Mouse (Mus musculus) cerebellum, adult 11 months (tissue): ENCODE results near the gene Prim2.

Experiments
- DNase-seq: peaks from one replicate; pipeline ENCODE4 v3.0.0; 2022

Gene Prim2

GRCm38 (mm10) chr1:33599019-33599667, 70.5 kb downstream of the Prim2 start:
- no peak for DNase-seq

- no peak for DNase-seq
Measured at GRCm38 (mm10) chr1:33597043-33597442, 72.6 kb downstream of the Prim2 start.

- DNase-seq, result no peak
Measured at GRCm38 (mm10) chr1:33595936-33596335, 73.7 kb downstream of the Prim2 start.

GRCm38 (mm10) chr1:33594966-33595365, 74.6 kb downstream of the Prim2 start:
- DNase-seq, result no peak

- DNase-seq, result no peak
Measured at GRCm38 (mm10) chr1:33593718-33594388, 75.7 kb downstream of the Prim2 start.

GRCm38 (mm10) chr1:33591997-33592608, 77.5 kb downstream of the Prim2 start:
- no peak for DNase-seq

- DNase-seq, result no peak
Measured at GRCm38 (mm10) chr1:33590556-33591411, 78.8 kb downstream of the Prim2 start.

GRCm38 (mm10) chr1:33589531-33589930, 80.1 kb downstream of the Prim2 start:
- no peak for DNase-seq

- no peak for DNase-seq
Measured at GRCm38 (mm10) chr1:33588557-33588956, 81.0 kb downstream of the Prim2 start.

- no peak for DNase-seq
Measured at GRCm38 (mm10) chr1:33584590-33584978, 85.0 kb downstream of the Prim2 start.

GRCm38 (mm10) chr1:33583817-33584589, 85.6 kb downstream of the Prim2 start:
- DNase-seq, result no peak

- no peak for DNase-seq
Measured at GRCm38 (mm10) chr1:33578593-33578992, 91.0 kb downstream of the Prim2 start.

GRCm38 (mm10) chr1:33574459-33574858, 95.1 kb downstream of the Prim2 start:
- DNase-seq, result no peak

GRCm38 (mm10) chr1:33565764-33566401, 103.7 kb downstream of the Prim2 start:
- no peak for DNase-seq

GRCm38 (mm10) chr1:33564032-33564431, 105.6 kb downstream of the Prim2 start:
- DNase-seq, result no peak

GRCm38 (mm10) chr1:33563611-33564010, 106.0 kb downstream of the Prim2 start:
- no peak for DNase-seq

- no peak for DNase-seq
Measured at GRCm38 (mm10) chr1:33556638-33557037, 113.0 kb downstream of the Prim2 start.

GRCm38 (mm10) chr1:33555626-33556025, 114.0 kb downstream of the Prim2 start:
- DNase-seq, result no peak

GRCm38 (mm10) chr1:33551350-33551749, 118.2 kb downstream of the Prim2 start:
- no peak for DNase-seq

- no peak for DNase-seq
Measured at GRCm38 (mm10) chr1:33541708-33542107, 127.9 kb downstream of the Prim2 start.

- DNase-seq, result no peak
Measured at GRCm38 (mm10) chr1:33537948-33538347, 131.6 kb downstream of the Prim2 start.
